Mouse (Mus musculus) left cerebral cortex, adult 8-10 months (tissue): Measurements from ENCODE around the gene Gm5617. TPM values are rescaled to one million over a fixed set of nuclear protein-coding genes. Genes with fewer than 3 reads are reported as not detected.
"Not testable (repeated sequence)": the region's sequence is repeated elsewhere in the genome, so short reads cannot be mapped to it uniquely, and the experiment has no call there.

Source experiments
- DNase-seq, 2 experiments: peaks; one replicate each; pipeline ENCODE4 v3.0.0; 2022; ENCODE audit warnings: low spot score in 2 of 2
- total RNA-seq, 4 experiments: library from RNA; stranded (reverse); gene quantifications; 2 replicates each; pipeline ENCODE4 v1.2.4; 2022

Gm5617 gene
- 10 to 100 TPM in 2 of 4 experiments, 1 to 10 TPM in 2; 7.9 to 14.0 (median 10.8) TPM for total RNA-seq

DNA sequence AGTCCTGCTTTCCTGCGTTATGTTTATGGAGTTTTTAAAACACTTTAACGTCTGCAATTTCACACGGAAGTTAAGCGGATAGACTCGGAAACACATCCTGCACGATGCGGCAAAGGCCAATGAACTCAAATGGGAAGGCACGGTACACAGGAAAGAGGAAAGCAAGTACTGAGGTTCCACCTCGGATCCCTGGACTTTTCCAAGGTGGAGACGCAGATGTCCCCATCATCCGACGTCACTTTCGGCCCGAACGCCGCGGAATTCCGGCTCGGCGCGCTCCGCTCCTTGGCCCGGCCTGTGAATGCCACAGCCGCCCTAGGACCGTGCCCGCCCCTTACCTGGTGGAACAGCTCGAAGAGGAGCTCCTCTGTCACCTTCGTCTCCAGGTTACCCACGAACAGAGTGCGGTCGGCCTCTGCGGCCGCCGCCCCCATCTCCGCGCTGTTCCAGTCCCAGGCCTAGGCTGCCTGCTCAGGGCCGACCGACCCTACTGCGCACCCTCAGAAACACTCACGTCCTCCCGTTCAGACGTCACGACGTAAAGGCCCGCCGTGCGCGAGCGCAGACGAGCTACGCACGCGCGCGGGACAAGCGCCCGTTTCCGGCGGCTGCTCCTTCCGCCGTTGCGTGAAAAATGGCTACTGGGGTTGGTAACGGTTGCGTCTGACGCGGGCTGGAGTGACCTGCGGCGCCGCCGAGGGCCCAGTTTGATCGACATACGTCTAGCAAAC, at the start of gene Gm5617, which contains the start of gene Rbm7:
TSS of gene Gm5617 (plus strand) at position 626 of the 731 bp plus-strand sequence.
TSS of gene Rbm7 (minus strand) at position 483 of the 731 bp plus-strand sequence.
- DNase-seq: peak; percentile 93

DNA sequence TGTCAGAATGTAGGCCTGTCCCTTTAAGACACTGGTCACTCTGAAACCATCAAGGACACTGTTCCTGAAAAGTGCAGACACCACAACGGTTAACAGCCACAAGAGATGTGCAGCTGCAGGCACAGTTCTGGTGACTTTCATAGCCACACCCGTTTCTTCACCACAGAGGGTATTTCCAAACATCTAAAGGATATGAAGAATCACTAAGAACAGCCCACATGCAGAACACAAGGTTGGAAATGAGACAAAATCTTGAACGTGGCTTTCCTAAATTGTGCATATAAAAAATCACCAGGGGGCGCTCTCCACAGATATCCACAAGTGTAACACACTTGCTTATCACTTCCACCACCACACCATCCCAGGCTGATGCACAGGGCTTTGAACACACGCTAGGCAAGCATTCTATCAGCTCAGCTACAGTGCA, 47.4 kb upstream of the Gm5617 start:
- DNase-seq: no peak

DNA sequence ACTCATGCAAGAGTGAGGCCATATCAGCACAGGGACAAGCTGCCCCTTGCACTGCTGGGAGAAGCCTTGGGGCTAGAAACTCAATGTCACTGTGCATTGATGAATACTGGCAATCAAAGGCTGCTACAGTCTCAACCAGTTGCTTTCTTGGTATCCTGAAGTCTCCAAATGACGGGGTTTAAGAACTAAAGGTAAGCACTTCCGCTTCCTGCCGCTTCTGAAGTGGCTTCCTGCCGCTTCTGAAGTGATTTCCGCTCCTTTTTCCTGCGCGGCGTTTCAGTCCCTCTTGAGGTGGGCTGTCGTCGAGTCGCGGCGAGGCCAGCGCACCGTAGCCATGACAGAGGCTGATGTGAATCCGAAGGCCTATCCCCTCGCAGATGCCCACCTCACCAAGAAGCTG, 45.2 kb upstream of the Gm5617 start:
- DNase-seq: no peak

DNA sequence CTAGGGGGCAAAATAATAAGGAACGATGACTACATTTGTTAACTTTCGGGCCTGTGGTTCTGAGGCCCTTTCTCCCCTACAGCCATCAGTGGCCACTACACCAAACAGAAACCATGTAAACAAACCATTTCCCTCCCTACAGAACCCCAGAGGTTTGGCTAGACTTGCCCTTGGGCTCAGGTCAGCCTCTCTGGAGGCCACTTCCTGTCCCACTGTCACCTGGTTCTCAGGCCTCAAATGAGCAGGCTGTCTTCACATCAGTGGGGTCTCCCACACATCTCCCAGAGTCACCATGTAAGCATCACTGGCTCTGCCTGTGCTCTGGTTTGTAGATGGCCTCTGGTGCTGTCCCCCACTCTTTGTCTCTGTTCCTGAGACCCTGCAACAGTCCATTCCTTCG, 39.3 kb upstream of the Gm5617 start:
- DNase-seq: no peak

DNA sequence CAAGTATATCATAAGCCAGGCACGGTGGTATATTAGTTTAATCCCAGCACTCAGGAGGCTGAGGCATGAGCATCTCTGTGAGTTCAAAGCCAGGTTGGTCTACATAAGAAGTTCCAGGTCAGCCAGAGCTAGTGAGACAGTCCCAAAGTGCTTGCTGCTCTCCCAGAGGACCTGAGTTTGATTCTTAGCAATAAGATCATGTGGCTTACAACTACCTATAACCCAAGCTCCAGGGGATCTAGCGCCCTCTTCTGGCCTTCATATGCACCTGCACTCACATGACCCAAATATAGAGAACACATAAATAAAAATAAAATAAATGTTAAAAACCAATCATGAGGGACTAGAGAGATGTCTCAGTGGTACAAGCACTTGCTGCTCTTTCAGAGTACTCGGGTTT, 36.4 kb upstream of the Gm5617 start:
- no peak for DNase-seq

DNA sequence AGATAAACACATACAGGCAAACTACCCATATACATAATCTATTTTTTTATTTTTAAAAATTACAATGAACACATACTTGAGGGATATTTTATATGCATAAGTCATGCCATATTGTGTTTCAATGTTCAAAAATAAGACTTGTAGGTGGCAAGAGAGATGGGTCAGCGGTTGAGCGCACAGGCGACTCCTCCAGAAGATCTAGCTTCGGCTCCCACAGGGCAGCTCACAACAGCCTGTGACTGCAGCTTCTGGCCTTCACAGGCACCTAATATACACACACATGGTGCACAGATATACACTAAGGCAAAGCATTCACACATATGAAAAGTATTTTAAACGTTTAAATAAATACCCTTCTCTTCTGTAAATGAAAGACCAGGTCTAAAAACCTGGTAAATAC, 35.9 kb upstream of the Gm5617 start:
- no peak for DNase-seq

DNA sequence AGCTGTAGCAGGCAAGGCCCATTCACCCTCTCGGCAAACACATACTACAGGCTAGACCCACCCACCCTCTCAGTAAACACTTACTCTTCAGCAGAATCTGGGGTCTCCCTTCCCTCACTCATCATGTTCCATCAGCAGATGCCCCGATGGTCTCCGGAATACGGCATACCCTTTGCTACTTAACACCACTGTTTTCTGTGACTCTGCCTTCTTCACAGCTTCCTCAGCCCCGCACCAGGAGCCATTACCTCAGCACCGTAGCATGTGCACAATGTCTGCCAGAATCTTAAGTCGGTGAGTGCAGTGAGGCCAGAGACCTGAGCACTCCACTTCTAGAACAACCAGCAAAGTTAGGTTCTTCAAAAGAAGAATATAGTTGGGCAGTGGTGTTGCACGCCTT, 34.5 kb upstream of the Gm5617 start:
- no peak for DNase-seq

DNA sequence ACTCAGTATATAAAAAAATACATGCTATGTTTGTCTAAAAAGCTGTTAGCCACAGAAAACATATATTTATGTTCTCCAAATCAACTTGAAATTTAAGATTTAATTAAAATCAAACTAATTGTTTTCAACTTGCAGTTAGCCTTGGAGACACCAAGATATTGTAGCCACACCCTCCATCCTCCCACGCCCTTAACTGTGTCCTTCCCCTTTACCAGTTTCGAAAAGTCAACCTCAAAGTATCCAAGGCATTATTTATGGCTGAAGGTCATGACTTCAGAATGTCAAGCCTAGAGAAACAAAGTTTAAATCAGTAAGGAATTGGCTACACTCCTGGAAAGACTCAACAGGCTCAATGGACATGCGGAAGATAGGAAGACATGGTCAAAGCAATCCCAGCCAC, 33.7 kb upstream of the Gm5617 start:
- DNase-seq: no peak

DNA sequence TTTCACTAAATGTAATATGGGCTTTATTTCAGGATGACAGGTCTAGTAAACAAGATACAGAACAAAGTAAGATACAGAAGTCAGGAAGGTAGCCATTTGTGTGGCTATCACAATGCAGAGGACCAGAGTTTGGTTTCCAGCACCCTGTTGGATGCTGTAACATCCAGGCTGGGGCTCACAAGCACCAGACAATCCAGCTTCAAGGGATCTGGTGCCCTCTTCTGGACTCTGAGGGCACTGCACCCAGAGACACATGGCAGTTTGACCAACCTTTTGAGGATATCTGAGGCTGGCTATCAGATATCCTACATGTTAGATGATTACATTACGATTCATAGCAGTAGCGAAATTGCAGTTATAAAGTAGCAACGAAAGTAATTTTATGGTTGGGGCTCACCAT, 29.6 kb upstream of the Gm5617 start:
- no peak for DNase-seq

DNA sequence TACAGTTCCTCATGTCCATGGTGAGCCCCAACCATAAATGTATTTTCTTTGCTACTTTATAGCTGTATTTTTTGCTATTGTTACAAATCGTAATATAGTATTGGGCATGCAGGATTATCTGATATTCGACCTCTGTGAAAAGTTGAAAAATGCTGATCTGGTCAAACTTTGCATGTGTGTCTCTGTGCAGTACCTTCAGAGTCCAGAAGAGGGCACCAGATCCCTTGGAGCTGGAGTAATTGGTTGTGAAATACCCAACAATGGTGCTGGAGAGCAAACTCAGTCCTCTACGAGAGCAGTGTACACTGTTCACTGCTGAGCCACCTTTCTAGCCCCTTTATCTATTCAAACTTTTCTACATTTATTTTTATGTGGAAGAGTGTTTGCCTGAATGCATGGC, 28.4 kb upstream of the Gm5617 start:
- peak in 1 of 2 experiments; percentile 30 for DNase-seq

DNA sequence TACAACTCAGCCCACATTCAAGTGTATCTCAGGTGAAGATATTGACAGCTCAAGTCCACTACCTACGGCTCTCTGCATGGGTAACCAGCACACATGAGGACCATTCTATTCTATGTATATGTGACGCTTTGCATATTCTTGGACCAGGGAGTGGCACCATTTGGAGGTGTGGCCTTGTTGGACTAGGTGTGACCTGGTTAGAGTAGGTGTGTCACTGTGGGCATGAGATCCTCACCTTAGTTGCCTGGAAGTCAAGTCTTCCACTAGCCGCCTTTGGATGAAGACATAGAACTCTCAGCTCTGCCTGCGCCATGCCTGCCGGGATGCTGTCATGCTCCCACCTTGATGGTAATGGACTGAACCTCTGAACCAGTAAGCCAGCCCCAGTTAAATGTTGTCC, 27.8 kb upstream of the Gm5617 start:
- DNase-seq: not testable (repeated sequence)

DNA sequence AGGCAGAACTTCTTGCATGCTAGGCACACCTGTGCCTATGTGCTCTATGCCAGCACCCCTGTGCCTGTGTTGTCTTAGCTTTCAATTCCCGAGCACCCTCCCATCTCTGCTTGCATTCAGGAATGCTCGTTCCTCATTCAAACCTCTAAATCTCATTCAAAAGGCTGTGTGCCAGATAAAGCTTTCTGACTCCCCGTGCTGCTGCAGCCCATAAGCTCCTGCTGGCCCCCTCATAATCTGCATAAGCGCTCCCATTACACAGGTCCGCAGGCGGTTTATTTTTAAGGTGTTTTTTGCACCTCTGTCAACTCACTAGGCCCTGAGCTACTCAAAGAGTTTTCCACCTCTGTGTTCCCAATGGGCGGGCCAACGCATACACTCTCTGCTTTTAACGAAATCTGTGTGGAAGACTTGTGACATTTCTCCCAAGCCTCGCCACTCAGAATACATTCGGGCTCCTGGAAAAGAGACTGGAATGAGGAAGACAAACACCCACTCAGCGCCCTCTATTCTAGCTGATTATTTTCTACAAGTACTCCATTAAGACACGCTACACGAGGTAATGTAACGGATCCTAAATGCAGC, 22.7 kb upstream of the Gm5617 start:
- peak in 1 of 2 experiments; percentile 24 for DNase-seq

DNA sequence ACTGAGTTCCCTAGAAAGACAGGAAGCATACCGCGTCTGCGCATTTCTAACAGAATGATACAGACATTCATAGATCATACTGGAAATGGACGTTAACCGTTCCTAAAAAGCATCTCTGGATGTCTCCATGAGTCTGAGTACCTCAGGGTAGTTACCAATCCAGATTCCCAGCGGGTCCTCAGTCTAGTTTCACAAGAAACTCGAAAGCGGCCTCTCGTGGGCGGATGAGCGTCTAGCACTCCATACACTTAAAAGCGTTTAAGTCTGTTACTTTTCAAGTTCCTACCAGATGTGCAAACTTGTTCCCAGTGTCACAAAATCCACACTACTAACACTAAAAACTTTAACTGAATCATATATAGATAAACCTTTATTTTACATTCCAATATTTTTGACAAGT, 22.1 kb upstream of the Gm5617 start:
- no peak for DNase-seq

DNA sequence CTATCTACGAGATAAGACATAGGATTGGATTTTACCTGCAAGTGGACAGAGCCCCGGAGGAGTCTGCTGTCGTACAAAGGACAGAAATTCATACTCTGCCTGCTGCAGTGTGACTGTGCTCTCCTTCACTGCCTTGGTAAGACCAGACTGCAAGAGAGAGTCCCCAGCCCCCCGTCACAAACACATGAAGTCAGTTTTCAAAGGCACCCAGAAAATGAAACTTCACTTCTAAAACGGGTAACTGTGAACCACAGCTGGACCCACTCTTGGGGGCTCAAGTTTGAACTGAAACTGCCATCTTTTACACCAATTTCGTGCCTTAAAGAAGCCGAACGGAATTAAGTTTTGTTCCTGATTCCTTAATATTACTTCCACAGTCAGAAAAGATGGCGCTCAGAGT, 20.9 kb upstream of the Gm5617 start:
- DNase-seq: no peak

DNA sequence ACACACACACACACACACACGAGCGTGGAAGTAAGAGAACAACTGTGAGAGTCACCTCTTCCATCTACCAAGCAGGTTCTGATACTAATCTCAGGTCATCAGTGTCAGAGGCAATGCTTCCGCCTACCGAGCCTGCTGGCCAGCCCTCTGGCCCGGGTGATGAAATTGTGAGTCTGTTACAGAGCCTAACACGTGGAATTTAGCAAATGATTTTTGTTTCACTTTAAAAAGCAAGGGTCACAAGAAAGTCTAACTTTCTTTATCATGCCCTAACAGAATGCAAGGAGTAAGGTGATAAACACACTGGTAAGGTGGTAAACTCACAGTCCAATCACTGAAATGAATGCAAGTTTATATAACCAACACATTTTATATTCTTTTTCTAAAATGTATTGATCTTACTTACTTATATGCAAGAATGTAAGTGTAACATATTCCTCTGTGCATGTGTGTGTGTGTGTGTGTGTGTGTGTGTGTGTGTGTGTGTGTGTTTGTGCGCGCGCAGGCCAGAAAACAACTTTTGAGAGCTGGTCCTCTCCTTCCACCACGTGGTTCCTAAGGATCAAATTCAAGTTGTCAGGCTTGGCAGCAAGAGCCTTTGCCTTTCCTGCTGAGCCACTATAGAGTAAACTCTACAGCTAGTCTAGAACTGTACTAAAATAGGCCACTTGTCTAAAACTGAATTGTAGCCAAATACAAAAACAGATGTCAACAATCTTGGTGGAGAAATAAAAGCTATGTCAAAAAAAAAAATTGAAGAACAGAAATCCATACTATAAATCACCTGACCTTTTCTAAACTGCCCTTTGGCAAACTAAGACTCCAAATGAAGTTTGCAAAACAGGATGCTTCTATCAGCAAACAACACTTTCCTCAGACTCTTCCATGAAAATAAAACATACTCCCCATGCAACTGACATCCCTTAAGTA, 18.7 kb upstream of the Gm5617 start:
- DNase-seq: no peak

DNA sequence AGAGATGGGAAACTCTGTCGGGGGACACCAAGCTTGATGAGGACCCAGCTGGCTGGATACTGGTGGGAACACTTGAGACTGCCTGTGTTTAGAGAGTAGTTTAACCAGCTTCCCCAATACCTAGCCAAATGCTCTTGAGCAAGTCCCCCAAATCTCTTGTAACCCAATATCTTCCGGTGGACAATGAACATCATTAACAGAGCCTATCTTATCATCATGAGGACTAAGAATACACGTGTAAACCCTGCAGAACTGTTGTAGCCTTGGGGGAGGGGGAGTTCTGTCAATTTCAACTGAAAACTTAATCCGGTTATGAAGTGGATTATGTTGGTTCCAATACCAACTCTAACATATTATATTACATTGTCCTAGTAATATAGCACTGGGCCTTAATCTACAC, 16.4 kb upstream of the Gm5617 start:
- DNase-seq: no peak

DNA sequence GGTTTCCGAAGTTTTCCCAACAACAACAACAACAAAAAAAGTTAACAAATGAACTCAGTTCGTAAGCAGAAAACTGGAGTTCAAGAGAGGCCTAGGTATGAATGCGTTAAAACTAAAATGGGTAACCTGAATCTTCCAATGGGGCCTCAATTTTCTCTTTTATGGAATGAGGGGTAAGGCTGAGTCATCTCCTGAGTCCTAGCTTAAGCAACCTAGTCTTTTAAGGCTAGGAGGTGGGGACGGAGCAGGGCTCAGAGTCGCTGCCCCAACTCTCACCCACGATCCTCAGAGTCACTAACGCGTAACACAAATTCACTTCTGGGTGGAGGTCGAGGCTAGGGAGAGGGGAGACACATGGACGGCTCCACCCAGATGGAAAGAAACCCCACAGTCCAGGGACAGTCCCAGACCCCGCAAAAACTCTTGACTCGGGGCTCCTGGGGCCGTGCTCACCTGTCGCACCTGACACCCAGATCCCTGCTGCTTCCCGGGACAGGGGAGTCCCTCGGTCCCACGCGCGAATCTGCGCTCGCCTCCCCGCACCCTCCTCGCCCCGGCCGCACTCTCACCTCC, 15.3 kb upstream of the Gm5617 start:
- no peak for DNase-seq

DNA sequence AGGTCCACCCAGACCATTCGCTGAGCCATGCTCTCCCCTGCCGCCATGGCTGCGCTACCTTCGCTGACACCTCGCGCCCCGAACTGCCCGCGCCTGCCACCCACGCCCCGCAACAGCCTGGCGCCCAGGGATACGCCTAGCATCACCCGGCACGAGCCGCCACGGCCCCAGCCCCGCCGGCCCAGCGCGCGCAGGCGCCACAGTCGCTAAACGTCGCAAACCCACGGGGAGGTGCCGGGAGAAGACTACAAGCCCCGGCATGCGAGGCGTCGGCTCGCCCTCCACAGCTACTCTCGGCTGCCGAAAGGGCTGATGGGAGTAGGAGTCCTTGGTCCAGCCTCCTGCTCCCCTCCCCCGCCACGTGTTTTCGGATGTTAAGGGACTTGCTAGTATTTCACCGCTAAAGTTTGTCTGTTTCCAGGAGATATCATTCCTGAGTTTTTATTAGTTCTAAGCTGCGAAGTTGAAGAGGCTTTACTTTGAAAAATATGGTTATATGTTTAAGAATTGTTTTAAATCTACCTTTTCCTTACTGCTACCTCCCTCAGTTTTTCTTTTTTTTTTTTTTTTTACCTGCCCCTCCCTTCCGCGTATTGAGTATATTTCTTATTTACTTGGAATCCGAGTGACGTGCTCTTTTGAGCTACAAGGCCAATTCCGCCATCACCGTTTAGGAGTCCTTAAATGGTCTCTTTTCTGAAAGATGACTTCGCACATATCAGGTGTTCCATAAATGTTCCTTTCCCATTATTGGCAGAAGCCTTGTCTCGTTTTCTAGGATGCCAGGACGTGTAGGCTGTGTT, 14.6 kb upstream of the Gm5617 start, which contains the start of gene Rexo2:
TSS of gene Rexo2 (minus strand) at position 213 of the 803 bp plus-strand sequence.
- peak; percentile 86 to 94 for DNase-seq

DNA sequence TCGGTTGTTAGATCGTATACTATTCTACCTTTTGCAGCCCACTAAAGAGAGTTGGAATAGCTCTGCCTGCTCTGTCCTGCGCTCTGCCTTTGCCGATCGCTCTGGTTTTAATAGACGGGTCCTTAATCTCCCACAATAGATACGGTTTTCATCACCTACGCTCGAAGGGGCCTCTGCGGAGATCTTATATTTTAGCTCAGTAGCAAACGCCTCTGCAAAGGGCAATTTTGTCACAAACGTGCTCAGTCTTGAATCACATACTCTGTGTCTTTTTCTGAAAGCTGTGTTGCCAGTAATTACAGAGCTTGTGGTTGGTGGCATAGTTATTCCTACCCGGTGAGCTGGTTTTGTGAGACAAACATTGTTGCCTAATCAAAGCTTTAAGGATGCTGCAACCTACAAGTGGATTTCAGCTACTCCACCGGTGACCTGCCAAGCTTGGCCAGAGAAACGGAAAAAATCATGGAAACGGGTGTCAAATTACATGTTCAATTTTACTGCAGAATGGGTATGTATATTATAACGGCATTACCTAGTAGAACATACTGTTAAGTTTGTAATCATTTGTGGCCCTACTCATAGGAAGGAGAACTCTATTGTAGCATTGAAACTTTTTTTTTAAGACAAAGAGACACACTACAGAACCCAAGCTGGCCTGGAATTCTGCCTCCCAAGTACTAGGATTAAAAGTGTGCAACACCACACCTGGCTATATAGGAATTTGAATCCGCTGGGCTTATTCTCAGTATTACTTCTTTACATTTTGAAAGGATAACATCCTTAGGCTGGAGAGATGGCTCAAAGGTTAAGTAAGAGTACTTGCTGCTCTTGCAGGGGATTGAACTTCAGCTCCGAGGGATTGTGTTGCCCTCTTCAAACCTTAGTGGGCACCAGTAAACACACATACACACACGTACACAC, 13.8 kb upstream of the Gm5617 start:
- DNase-seq: no peak

DNA sequence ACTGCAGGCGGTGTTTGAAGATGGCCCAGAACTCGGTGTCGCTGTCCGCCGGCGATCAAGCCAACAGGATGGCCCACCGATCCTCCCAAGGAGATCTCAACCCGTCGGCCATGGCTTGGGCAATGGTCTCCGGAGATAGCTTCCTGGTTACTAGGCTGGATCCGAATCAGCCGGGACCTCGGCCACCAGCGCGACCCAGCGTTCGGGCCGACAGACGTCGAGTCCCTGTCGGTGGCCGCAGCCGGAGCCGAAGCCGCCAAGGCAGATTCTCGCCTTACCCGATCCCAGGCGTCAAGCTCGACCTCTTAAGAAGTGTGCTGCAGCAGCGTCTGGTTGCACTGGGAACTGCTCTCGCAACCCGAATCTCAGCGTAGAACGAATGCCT, 298 bp downstream of the Gm5617 start:
- no peak for DNase-seq
